Mouse (Mus musculus): ENCODE measurements around the gene Slc8b1.

DNA sequence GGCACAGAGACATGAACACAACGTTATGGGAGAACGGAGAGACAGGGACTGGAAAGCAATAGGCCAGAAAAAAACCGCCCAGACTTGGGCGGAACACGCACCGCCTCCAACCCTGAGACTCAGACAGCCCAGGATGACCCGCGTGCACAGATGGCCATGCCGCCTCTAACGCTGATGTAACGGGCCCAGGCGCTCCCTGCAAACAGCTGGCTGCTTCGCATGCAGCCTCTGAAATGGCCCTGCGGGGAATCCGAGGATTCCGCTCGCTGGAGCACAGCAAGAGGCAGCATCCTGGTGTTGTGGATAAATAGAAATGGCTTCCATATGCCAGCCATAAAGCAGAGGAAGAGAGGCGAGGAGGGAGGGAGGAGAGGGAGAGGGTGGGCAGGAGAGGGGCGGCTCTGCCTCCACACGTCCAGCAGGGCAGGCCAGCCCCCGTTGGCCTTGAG lies 56.3 kb downstream of the Slc8b1 start:
- TF ChIP-seq MYC (IDR thresholded peaks at IDR 0.05; ENCODE audit: low read depth, low read length) (no peak), EP300 (IDR thresholded peaks at IDR 0.05; ENCODE audit: low read length) (no peak), ZKSCAN1 (IDR thresholded peaks at IDR 0.05; ENCODE audit: borderline replicate concordance, low read depth, low read length) (no peak), CTCF (conservative IDR thresholded peaks at IDR 0.05 in 1 of 2, IDR thresholded peaks at IDR 0.05 in 1 of 2; ENCODE audit: low read depth in 2 of 2, low read length in 2 of 2) (no peak), ELF1 (IDR thresholded peaks at IDR 0.05; ENCODE audit: low read depth, low read length) (no peak)
